Mouse (Mus musculus): Measurements from ENCODE around the gene Flywch2. TPM values are rescaled to one million over a fixed set of nuclear protein-coding genes. Genes with fewer than 3 reads are reported as not detected.

Flywch2 gene
- 34.3 and 40.1 TPM in 2 replicates for polyA plus RNA-seq (2015; fragmentation: Nextera tagmentation; extraction: Ambion mirVana)

DNA sequence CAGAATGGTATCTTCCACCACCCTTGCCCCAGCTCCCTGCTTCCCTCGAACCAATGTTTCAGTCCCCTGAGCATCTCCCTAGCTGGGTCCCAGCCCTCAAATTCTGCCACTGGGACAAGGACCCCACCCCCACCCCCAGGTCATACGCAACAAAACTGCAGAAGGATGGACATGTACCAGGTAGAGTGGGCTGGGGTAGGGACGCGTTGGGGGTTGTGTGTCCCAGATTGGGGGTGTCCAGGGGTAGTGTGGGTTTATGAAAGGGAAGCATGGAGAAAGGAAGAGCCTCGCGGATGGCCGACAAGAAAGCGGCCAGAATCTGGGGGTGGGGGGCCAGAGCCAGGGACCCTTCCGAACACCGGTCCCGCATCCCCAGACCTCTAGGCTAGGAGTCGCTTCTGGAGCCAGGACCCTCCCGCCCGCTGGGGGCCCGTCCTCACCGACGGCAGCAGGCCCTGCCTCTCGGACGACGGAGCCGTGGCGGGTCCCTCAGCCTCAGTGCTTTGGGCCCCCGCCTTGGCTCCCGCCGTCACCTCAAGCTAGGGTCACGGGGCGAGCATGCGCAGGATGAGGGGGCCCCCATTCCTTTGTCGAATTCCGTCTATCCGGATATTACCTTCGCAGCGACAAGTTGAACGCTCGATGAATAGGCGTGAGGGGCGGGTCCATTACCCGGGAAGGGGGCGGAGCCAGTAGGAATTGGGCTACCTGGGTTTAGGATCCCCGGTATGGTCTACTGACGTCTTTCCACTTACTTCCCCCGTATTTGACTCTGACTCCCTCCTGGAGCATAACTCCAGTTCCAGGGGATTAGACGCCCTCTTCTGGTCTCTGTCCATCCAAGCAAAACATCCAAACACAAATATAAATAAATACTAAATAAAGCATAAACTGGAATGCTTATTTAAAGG is at the start of gene Flywch2:
Gene Flywch2 (minus strand): TSS at position 521 of the 911 bp plus-strand sequence.
- 2% methylated on average over 43 of the region's 43 CpGs for WGBS
- Histone ChIP-seq H3K4me2 (peak within 1 kb of the TSS; percentile 79), H3K27me3 (no peaks in the 10 kb centered on the region), H3K4me3 (peak within 1 kb of the TSS; percentile 62), H3K27ac (peak within 1 kb of the TSS; percentile 51), H3K36me3 (ENCODE audit: poor library complexity, severe bottlenecking) (no peaks in the 10 kb centered on the region), H3K9me3 (replicated peaks) (no peaks in the 10 kb centered on the region), H3K9ac (peak within 1 kb of the TSS; percentile 76), H3K4me1 (peaks cover 21% of the 10 kb centered on the region)
- ATAC-seq: peak; percentile 90

DNA sequence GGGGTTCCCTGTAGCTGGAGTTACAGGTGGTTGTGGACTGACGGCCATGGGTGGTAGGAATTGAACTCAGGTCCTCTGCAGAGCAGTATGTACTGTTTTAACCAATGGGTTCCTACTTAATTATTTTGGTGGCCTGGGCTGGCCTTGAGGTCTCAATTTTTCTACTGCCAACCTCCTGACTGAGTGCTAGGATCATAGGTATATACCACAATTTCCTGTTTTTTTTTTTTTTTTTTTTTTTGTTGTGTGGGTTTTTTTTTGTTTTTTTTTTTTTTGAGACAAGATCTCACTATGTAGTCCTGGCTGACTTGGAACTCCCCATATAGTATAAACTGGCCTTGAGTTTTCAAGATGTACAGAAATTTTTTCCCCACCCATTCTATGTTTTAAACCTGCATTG is 45.3 kb upstream of the Flywch2 start:
- no peak overlapping the region for H3K4me3 ChIP-seq
- H3K4me2 ChIP-seq: no peak overlapping the region
- H3K9ac ChIP-seq: no peak overlapping the region
- 87% methylated on average over 1 of the region's 1 CpGs for WGBS
- peaks cover 11% of the 10 kb centered on the region for H3K36me3 ChIP-seq (ENCODE audit: poor library complexity, severe bottlenecking)
- H3K4me1 ChIP-seq: peaks cover 22% of the 10 kb centered on the region
- H3K9me3 ChIP-seq (replicated peaks): no peaks in the 10 kb centered on the region
- peaks cover 42% of the 10 kb centered on the region for H3K27me3 ChIP-seq
- ATAC-seq: no peak
- no peak overlapping the region for H3K27ac ChIP-seq

DNA sequence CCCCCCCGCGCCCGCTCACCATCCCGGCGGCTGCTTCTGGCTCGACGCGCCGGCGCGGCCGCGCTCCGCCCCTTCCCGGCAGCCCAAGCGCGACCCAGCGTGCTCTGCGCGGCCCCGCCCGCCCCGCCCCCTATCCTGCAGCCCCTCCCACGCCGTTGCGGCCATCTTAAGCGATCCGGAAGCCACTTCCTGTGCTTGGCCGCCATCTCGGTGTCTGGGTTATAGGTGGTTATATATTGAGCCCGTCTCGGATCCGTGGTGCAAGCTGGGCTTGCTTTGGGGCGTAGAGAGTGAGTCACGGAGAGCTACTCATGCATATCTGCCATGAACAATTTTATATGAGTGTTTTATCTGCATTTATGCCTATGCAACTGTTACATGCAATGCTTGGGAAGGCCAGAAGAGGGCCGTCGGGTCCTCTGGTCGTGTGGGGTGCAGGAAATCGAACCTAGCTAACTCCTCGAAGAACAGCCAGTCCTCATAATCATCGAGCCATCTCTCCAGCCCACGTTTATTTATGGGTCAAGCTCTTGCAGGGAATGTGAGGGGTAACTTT is 43.3 kb upstream of the Flywch2 start, which contains the start of gene Elob:
Gene Elob (minus strand): TSS at position 73 of the 556 bp plus-strand sequence.
- peaks cover 32% of the 10 kb centered on the region for H3K27me3 ChIP-seq
- peak within 1 kb of the TSS; percentile 95 for H3K27ac ChIP-seq
- H3K9ac ChIP-seq: peak within 1 kb of the TSS; percentile 91
- peaks cover 24% of the 10 kb centered on the region for H3K4me1 ChIP-seq
- 3% methylated on average over 30 of the region's 42 CpGs for WGBS
- peaks cover 32% of the 10 kb centered on the region for H3K36me3 ChIP-seq (ENCODE audit: poor library complexity, severe bottlenecking)
- H3K4me3 ChIP-seq: peak within 1 kb of the TSS; percentile 92
- no peaks in the 10 kb centered on the region for H3K9me3 ChIP-seq (replicated peaks)
- peak; percentile 96 for ATAC-seq
- H3K4me2 ChIP-seq: peak within 1 kb of the TSS; percentile 87

DNA sequence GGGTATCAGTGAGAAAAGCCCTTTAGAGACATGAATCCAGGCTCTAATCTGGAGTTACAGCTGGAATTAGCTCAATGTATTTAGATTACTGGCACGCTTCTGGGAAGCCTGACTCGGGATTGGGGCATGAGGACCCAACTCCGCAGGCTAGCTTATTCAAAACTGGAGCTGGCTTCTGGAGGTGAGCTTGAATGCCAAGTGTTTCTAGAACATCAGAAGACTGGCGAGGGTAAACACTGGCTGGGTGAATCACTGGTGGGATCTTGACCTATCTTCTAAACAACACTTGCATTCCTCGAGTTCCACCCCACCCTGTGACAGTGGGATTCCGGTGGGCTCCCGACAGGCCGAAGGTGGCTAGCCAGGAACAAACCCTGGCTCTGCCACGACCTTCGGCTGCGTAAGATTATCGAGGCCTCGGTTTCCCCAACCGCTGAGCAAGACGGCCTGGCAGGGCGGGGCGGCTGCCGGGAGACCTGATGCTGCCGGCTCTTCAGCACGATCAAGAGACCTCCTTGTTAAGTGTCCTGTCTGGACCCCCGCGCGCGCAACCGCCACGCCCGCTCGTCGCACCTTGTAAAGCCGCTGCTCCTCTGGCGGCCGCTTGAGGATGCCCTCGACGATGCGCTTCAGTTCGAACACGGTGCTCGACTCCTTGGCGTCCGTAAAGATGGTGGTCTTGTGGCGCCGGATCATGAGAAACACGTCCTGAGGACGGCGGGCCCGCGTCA is 42.6 kb upstream of the Flywch2 start:
- peak overlapping the region; percentile 87 for H3K4me2 ChIP-seq
- peaks cover 25% of the 10 kb centered on the region for H3K27me3 ChIP-seq
- under 1% methylated on average over 46 of the region's 47 CpGs for WGBS
- H3K27ac ChIP-seq: peak overlapping the region; percentile 95
- peak overlapping the region; percentile 92 for H3K4me3 ChIP-seq
- no peaks in the 10 kb centered on the region for H3K9me3 ChIP-seq (replicated peaks)
- peaks cover 39% of the 10 kb centered on the region for H3K36me3 ChIP-seq (ENCODE audit: poor library complexity, severe bottlenecking)
- H3K4me1 ChIP-seq: peaks cover 24% of the 10 kb centered on the region
- peak overlapping the region; percentile 91 for H3K9ac ChIP-seq
- ATAC-seq: peak; percentile 80

DNA sequence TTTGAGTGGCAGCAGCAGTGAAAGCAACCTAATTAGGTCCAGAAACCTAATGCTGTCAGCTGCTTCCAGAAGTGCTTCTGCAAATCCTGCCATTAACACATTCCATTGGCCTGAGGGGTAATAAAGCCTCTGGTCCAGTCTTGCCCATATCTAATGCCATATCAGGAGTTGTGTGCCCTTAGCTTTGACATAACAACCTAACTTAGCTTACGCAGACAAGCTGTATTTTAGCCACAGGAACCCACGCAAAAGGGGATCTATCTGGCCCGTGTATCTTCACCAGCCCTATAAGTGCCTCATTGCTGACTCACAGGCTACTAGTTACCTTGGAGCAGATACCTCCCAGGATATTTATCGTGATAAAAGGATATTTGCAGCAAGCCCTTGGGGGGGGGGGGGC is 39.7 kb upstream of the Flywch2 start:
- H3K4me2 ChIP-seq: no peak overlapping the region
- no peak overlapping the region for H3K27ac ChIP-seq
- WGBS: 87% methylated on average over 4 of the region's 4 CpGs
- H3K4me3 ChIP-seq: no peak overlapping the region
- no peak for ATAC-seq
- no peaks in the 10 kb centered on the region for H3K9me3 ChIP-seq (replicated peaks)
- peaks cover 1% of the 10 kb centered on the region for H3K27me3 ChIP-seq
- peaks cover 24% of the 10 kb centered on the region for H3K4me1 ChIP-seq
- H3K36me3 ChIP-seq (ENCODE audit: poor library complexity, severe bottlenecking): peaks cover 67% of the 10 kb centered on the region
- H3K9ac ChIP-seq: no peak overlapping the region

DNA sequence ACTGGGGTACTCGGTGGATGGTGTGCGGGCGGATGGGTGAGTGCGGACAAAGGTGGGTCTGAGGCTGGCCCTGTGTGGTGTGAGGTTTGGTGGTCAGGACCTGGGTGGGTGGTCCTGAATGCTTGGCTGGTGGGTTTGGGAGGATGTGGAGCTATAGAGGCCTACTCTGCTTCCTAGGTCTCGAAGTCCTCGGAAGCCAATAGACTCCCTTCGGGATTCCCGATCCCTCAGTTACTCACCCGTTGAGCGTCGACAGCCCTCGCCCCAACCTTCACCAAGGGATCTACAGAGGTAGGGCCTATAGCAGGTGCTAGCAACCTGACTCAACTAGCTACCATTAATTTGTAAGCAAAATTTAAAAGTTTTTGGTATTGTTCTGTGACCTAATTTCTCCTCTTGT is 37.7 kb upstream of the Flywch2 start:
- 90% methylated on average over 12 of the region's 12 CpGs for WGBS

DNA sequence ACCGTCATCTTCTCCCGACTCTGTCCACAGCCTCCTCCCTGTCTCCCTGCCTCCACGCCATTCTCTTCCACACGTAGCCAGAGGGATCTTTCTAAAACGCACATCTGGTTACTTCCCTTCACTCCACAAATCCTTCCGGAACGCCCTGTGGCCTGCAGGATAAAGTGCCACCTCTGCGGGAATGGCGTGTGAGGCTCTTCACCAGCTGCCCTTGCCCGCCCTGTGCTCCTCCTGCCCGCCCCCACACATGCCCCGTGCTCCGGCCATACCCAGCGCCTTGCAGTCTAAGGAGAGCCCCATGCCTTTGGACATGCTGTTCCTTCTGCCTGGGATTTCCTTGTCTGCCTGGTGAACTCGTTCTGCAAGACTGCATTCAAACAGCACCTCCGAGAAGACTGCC is 37.1 kb upstream of the Flywch2 start:
- Histone ChIP-seq H3K36me3 (ENCODE audit: poor library complexity, severe bottlenecking) (peaks cover 93% of the 10 kb centered on the region), H3K9me3 (replicated peaks) (peaks cover 19% of the 10 kb centered on the region), H3K9ac (no peak overlapping the region), H3K4me1 (peaks cover 20% of the 10 kb centered on the region), H3K27ac (no peak overlapping the region), H3K4me2 (no peak overlapping the region), H3K27me3 (no peaks in the 10 kb centered on the region), H3K4me3 (no peak overlapping the region)
- 0 out of 2 replicates have a peak, but pooled peaks have one; percentile 27 for ATAC-seq
- WGBS: 87% methylated on average over 16 of the region's 16 CpGs

More for the DNA sequence above, 37.7 kb upstream of the Flywch2 start:
- Histone ChIP-seq H3K4me3 (no peak overlapping the region), H3K27me3 (no peaks in the 10 kb centered on the region), H3K4me1 (peaks cover 24% of the 10 kb centered on the region), H3K4me2 (no peak overlapping the region), H3K27ac (no peak overlapping the region), H3K36me3 (ENCODE audit: poor library complexity, severe bottlenecking) (peaks cover 87% of the 10 kb centered on the region), H3K9me3 (replicated peaks) (peaks cover 17% of the 10 kb centered on the region), H3K9ac (no peak overlapping the region)
- ATAC-seq: 0 out of 2 replicates have a peak, but pooled peaks have one; percentile 25

DNA sequence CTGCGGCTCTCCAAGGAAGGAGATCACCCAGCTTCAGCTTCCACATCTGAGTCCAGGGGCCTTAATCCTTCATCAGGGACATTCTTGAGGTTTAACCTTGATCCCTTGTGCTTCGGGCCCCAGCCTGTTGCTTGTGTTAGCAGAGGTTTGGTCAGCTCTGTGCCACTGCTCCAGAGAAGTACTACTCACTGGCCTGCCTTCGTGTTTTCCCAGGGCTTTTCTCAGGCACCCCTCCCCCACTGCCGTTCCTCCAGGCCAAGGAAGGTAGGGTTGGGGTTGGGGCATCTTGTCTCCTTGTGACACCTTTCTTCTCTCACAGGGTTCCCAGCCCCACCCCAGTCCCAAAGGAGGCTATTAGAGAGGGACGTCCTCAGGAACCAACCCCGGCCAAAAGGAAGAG is 36.2 kb upstream of the Flywch2 start:
- 82% methylated on average over 6 of the region's 6 CpGs for WGBS
- Histone ChIP-seq H3K9ac (no peak overlapping the region), H3K9me3 (replicated peaks) (peaks cover 19% of the 10 kb centered on the region), H3K27ac (no peak overlapping the region), H3K4me2 (no peak overlapping the region), H3K27me3 (no peaks in the 10 kb centered on the region), H3K36me3 (ENCODE audit: poor library complexity, severe bottlenecking) (peaks cover 100% of the 10 kb centered on the region), H3K4me1 (peaks cover 11% of the 10 kb centered on the region), H3K4me3 (no peak overlapping the region)
- no peak for ATAC-seq

DNA sequence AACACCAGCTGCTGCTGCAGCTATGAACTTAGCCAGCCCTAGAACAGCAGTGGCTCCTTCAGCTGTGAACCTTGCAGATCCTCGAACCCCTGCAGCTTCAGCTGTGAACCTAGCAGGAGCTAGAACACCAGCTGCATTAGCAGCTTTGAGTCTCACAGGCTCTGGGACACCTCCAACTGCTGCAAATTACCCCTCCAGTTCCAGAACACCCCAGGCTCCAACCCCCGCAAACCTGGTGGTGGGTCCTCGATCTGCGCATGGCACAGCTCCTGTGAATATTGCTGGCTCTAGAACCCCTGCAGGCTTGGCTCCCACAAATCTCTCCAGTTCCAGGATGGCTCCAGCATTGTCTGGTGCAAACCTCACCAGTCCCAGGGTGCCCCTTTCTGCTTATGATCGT is 34.9 kb upstream of the Flywch2 start:
- Histone ChIP-seq H3K36me3 (ENCODE audit: poor library complexity, severe bottlenecking) (peaks cover 100% of the 10 kb centered on the region), H3K27me3 (no peaks in the 10 kb centered on the region), H3K4me1 (no peaks in the 10 kb centered on the region), H3K9ac (no peak overlapping the region), H3K4me2 (no peak overlapping the region), H3K9me3 (replicated peaks) (peaks cover 20% of the 10 kb centered on the region), H3K27ac (no peak overlapping the region), H3K4me3 (no peak overlapping the region)
- WGBS: 97% methylated on average over 5 of the region's 5 CpGs
- ATAC-seq: no peak

DNA sequence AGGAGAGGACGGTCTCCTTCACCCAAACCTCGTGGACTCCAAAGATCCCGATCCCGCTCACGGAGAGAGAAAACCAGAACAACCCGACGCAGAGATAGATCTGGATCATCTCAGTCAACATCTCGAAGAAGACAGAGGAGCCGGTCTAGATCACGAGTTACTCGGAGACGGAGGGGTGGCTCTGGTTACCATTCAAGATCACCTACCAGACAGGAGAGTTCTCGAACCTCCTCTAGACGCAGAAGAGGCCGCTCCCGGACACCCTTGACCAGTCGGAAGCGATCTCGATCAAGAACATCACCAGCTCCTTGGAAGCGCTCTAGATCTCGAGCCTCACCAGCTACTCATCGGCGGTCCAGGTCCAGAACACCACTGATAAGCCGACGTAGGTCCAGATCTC is 33.4 kb upstream of the Flywch2 start:
- no peaks in the 10 kb centered on the region for H3K4me1 ChIP-seq
- no peak overlapping the region for H3K4me3 ChIP-seq
- no peak for ATAC-seq
- no peak overlapping the region for H3K4me2 ChIP-seq
- 98% methylated on average over 25 of the region's 25 CpGs for WGBS
- no peaks in the 10 kb centered on the region for H3K27me3 ChIP-seq
- peaks cover 22% of the 10 kb centered on the region for H3K9me3 ChIP-seq (replicated peaks)
- H3K9ac ChIP-seq: no peak overlapping the region
- peaks cover 100% of the 10 kb centered on the region for H3K36me3 ChIP-seq (ENCODE audit: poor library complexity, severe bottlenecking)
- no peak overlapping the region for H3K27ac ChIP-seq

DNA sequence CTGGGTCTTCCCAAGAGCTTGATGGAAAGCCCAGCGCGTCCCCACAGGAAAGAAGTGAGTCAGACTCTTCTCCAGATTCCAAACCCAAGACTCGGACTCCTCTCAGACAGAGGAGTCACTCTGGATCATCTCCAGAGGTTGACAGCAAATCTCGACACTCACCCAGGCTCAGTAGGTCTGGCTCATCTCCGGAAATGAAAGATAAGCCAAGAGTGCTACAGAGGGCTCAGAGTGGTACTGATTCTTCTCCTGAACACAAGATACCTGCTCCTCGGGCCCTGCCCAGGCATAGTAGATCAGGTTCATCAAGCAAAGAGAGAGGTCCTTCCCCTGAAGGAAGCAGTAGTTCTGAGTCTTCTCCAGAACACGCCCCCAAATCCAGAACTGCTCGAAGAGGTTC is 32.7 kb upstream of the Flywch2 start:
- H3K27me3 ChIP-seq: no peaks in the 10 kb centered on the region
- H3K9me3 ChIP-seq (replicated peaks): peaks cover 22% of the 10 kb centered on the region
- H3K9ac ChIP-seq: no peak overlapping the region
- no peaks in the 10 kb centered on the region for H3K4me1 ChIP-seq
- H3K4me2 ChIP-seq: no peak overlapping the region
- ATAC-seq: no peak
- H3K27ac ChIP-seq: no peak overlapping the region
- WGBS: 97% methylated on average over 8 of the region's 8 CpGs
- peaks cover 100% of the 10 kb centered on the region for H3K36me3 ChIP-seq (ENCODE audit: poor library complexity, severe bottlenecking)
- H3K4me3 ChIP-seq: no peak overlapping the region

DNA sequence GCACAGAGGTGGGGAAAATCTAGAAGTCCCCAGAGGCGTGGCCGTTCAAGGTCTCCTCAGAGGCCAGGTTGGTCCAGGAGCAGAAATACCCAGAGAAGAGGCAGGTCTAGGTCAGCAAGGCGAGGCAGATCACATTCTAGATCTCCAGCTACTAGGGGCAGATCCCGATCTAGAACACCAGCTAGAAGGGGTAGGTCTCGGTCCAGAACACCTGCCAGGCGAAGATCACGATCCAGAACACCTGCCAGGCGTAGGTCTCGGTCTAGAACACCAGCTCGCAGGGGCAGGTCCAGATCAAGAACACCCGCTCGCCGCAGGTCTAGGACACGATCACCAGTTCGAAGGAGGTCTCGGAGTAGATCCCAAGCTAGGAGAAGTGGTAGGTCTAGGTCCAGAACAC is 29.8 kb upstream of the Flywch2 start:
- no peak overlapping the region for H3K4me3 ChIP-seq
- no peak overlapping the region for H3K9ac ChIP-seq
- WGBS: 98% methylated on average over 16 of the region's 16 CpGs
- no peaks in the 10 kb centered on the region for H3K4me1 ChIP-seq
- ATAC-seq: no peak
- H3K9me3 ChIP-seq (replicated peaks): peaks cover 22% of the 10 kb centered on the region
- peaks cover 96% of the 10 kb centered on the region for H3K36me3 ChIP-seq (ENCODE audit: poor library complexity, severe bottlenecking)
- H3K27me3 ChIP-seq: no peaks in the 10 kb centered on the region
- H3K27ac ChIP-seq: no peak overlapping the region
- H3K4me2 ChIP-seq: no peak overlapping the region
